Comparison of ENCODE assay signal across 21 mouse cellular contexts in genomic region chr9:83254356-83254755, GRCm38 (mm10).
DNase-seq lines count a peak whose midpoint lies in the region; ATAC-seq and TF ChIP-seq lines count a peak whose summit lies in the region.
"Had no signal": no experiment of that assay in that cellular context is flagged by ENCODE, and none has a peak within 500 bp of the region (broad histone marks: within the 10 kb centered on the region; RNA-seq: fewer than 3 reads in every experiment).

No protein-coding gene starts in this region.

- no peak for TF ChIP-seq EP300 in liver, embryonic 14.5 days (IDR thresholded peaks at IDR 0.05; ENCODE audit: low read depth)

- H3K27ac ChIP-seq in liver, embryonic 11.5 days (ENCODE audit: low read depth, low read length), result no peak overlapping the region
- no peak overlapping the region for H3K27ac ChIP-seq in liver, embryonic 14.5 days
- H3K27ac ChIP-seq: embryonic facial prominence, embryonic 10.5 days; heart, embryonic 10.5 days; hindbrain, embryonic 12.5 days had no signal

- no peak overlapping the region for H3K4me3 ChIP-seq in liver, embryonic 11.5 days (ENCODE audit: low read depth, low read length)
- H3K4me3 ChIP-seq in liver, embryonic 14.5 days (ENCODE audit: insufficient read depth in 1 of 2, low read depth in 2 of 2, low read length in 2 of 2), result peak overlapping the region in 1 of 2 experiments; percentile 32; a peak in 1 of 4 replicates
- H3K4me3 ChIP-seq: embryonic facial prominence, embryonic 10.5 days; heart, embryonic 10.5 days; hindbrain, embryonic 12.5 days had no signal

- no peak; the same call in 1 of the 2 replicates for ATAC-seq in liver, embryonic 11.5 days (replicated peaks; ENCODE audit: low FRiP score)
- ATAC-seq in liver, embryonic 14.5 days (ENCODE audit: insufficient read depth), result peak; percentile 75
- no peak for ATAC-seq in megakaryocyte-erythroid progenitor cell, adult 5-6 weeks (replicated peaks; ENCODE audit: low FRiP score, low TSS enrichment, poor library complexity, severe bottlenecking)
- ATAC-seq: CD4-positive, CD25-positive, alpha-beta regulatory T cell, adult 4 months; forebrain, embryonic 16.5 days had no signal

- peak; percentile 33 to 43 for DNase-seq in kidney, adult 8-10 months
- no peak for DNase-seq in kidney, postnatal 10 days
- DNase-seq in liver, result peak; percentile 10
- DNase-seq in liver, embryonic 11.5 days (ENCODE audit: low spot score), result no peak
- peak in 2 of 3 experiments; percentile 7 to 14 for DNase-seq in liver, embryonic 14.5 days (ENCODE audit: low read depth in 3 of 3, low spot score in 3 of 3)
- DNase-seq in layer of hippocampus, adult 18-20 months (ENCODE audit: low spot score in 2 of 2), result no peak
- DNase-seq: adrenal gland, adult 8-10 months; adrenal gland, postnatal 36 days; cerebellum, adult 2 months; cerebellum, postnatal 10 days; gastrocnemius, postnatal 10 days; heart, adult 18-20 months; heart, postnatal 10 days; heart, postnatal 4 days had no signal

- H3K27me3 ChIP-seq in liver, embryonic 11.5 days (replicated peaks; ENCODE audit: control insufficient read depth, insufficient read depth, low read length), result no peaks in the 10 kb centered on the region
- H3K27me3 ChIP-seq in liver, embryonic 14.5 days (ENCODE audit: control insufficient read depth, insufficient read depth, low read length), result no peaks in the 10 kb centered on the region
- H3K27me3 ChIP-seq: hindbrain, embryonic 12.5 days had no signal

- no peak overlapping the region for H3K9ac ChIP-seq in liver, embryonic 11.5 days (ENCODE audit: low read depth, low read length)
- H3K9ac ChIP-seq in liver, embryonic 14.5 days (replicated peaks), result no peak overlapping the region
- H3K9ac ChIP-seq: hindbrain, embryonic 12.5 days had no signal

- H3K36me3 ChIP-seq in liver, embryonic 11.5 days (ENCODE audit: control insufficient read depth, insufficient read depth, low read length), result no peaks in the 10 kb centered on the region
- no peaks in the 10 kb centered on the region for H3K36me3 ChIP-seq in liver, embryonic 14.5 days (replicated peaks; ENCODE audit: control insufficient read depth, insufficient read depth, low read depth)
- H3K36me3 ChIP-seq: embryonic facial prominence, embryonic 10.5 days; G1E; heart, embryonic 10.5 days; hindbrain, embryonic 12.5 days had no signal

- WGBS in liver, embryonic 11.5 days, result 82% methylated on average over 6 of the region's 6 CpGs
- 71% methylated on average over 6 of the region's 6 CpGs for WGBS in liver, embryonic 14.5 days (ENCODE audit: insufficient replicate concordance)

- H3K4me1 ChIP-seq in liver, embryonic 11.5 days (replicated peaks; ENCODE audit: control insufficient read depth, insufficient read depth, low read length), result no peaks in the 10 kb centered on the region
- no peaks in the 10 kb centered on the region for H3K4me1 ChIP-seq in liver, embryonic 14.5 days (replicated peaks; ENCODE audit: control insufficient read depth in 2 of 2, insufficient read depth in 2 of 2, low read length in 1 of 2)
- H3K4me1 ChIP-seq: embryonic facial prominence, embryonic 10.5 days; heart, embryonic 10.5 days; hindbrain, embryonic 12.5 days had no signal

- TF ChIP-seq CTCF in liver, embryonic 14.5 days (IDR thresholded peaks at IDR 0.05; ENCODE audit: low read depth), result no peak

- H3K4me2 ChIP-seq in liver, embryonic 11.5 days, result no peak overlapping the region
- no peak overlapping the region for H3K4me2 ChIP-seq in liver, embryonic 14.5 days (ENCODE audit: low read depth)
- H3K4me2 ChIP-seq: hindbrain, embryonic 12.5 days had no signal

- no peaks in the 10 kb centered on the region for H3K9me3 ChIP-seq in liver, embryonic 11.5 days (ENCODE audit: control insufficient read depth, low read length)
- H3K9me3 ChIP-seq in liver, embryonic 14.5 days (ENCODE audit: control insufficient read depth, low read length), result no peaks in the 10 kb centered on the region
- H3K9me3 ChIP-seq: embryonic facial prominence, embryonic 10.5 days; G1E; heart, embryonic 10.5 days; hindbrain, embryonic 12.5 days had no signal

Comparison
In these comparisons a context has a peak if more than half of its experiments do, and no peak if none do; other contexts are left out.
1. DNase-seq: peak in kidney, adult 8-10 months (2 of 2), liver (single experiment) and liver, embryonic 14.5 days (2 of 3); none in kidney, postnatal 10 days (single experiment), liver, embryonic 11.5 days (single experiment) and layer of hippocampus, adult 18-20 months (0 of 2).